Mouse (Mus musculus) T-helper 1 cell (primary cell): ENCODE data around the gene Pcgf1.

Experiments used
- in situ Hi-C: fragments of 300-600 bp; cut with MboI, MseI; formaldehyde crosslinking; loops from one replicate; pipeline ENCODE4 v1.15.1; 2025; ENCODE audit warnings: high pct_unique_total_duplicates

The Pcgf1 gene

GRCm38 (mm10) chr6:83101688-83102556 lies 24.3 kb downstream of the Pcgf1 start:
- in situ Hi-C loops, result loop anchor here (5.0 kb wide), 1 partner anchor 180 kb away; no protein-coding TSS in a partner anchor

- in situ Hi-C loops, result loop anchor here (5.0 kb wide), 1 partner anchor 181 kb away; no protein-coding TSS in a partner anchor
Measured at GRCm38 (mm10) chr6:83103130-83103650, 25.5 kb downstream of the Pcgf1 start.

- in situ Hi-C loops, result loop anchor here (5.0 kb wide), 1 partner anchor 182 kb away; no protein-coding TSS in a partner anchor
Measured at GRCm38 (mm10) chr6:83104158-83104557, 26.5 kb downstream of the Pcgf1 start.

GRCm38 (mm10) chr6:83107566-83108400 lies 30.1 kb downstream of the Pcgf1 start:
- in situ Hi-C loops, result loop anchor here (5.0 kb wide), 1 partner anchor 50 kb away; the partner anchor contains the start of genes 1700003E16Rik and Wdr54

- in situ Hi-C loops, result loop anchor here (5.0 kb wide), 1 partner anchor 48 kb away; the partner anchor contains the start of genes 1700003E16Rik and Wdr54
Measured at GRCm38 (mm10) chr6:83108762-83109668, 31.3 kb downstream of the Pcgf1 start, which contains the start of gene Mrpl53. Gene Mrpl53, plus strand, starts transcription at chr6:83109040.

- in situ Hi-C loops, result no loop called here
Measured at GRCm38 (mm10) chr6:83111510-83112136, 34.0 kb downstream of the Pcgf1 start.

- in situ Hi-C loops, result no loop called here
Measured at GRCm38 (mm10) chr6:83115011-83115671, 37.5 kb downstream of the Pcgf1 start, which contains the start of gene Mogs. Gene Mogs, plus strand, starts transcription at chr6:83115496.

GRCm38 (mm10) chr6:83115682-83116372 lies 38.2 kb downstream of the Pcgf1 start:
- in situ Hi-C loops, result no loop called here

- in situ Hi-C loops, result no loop called here
Measured at GRCm38 (mm10) chr6:83116373-83117164, 38.9 kb downstream of the Pcgf1 start.

- in situ Hi-C loops, result no loop called here
Measured at GRCm38 (mm10) chr6:83117165-83117438, 39.4 kb downstream of the Pcgf1 start.

GRCm38 (mm10) chr6:83117616-83118015 lies 39.9 kb downstream of the Pcgf1 start:
- in situ Hi-C loops, result no loop called here

- in situ Hi-C loops, result no loop called here
Measured at GRCm38 (mm10) chr6:83118369-83118768, 40.7 kb downstream of the Pcgf1 start.

- in situ Hi-C loops, result no loop called here
Measured at GRCm38 (mm10) chr6:83118825-83119733, 41.4 kb downstream of the Pcgf1 start.

- in situ Hi-C loops, result no loop called here
Measured at GRCm38 (mm10) chr6:83119734-83120051, 42.0 kb downstream of the Pcgf1 start.

- in situ Hi-C loops, result no loop called here
Measured at GRCm38 (mm10) chr6:83120930-83121862, 43.5 kb downstream of the Pcgf1 start, which contains the start of gene Wbp1. Gene Wbp1, minus strand, starts transcription at chr6:83121559.
